19 mouse cellular contexts compared by ENCODE assay signal in genomic region chr5:118363154-118363553, GRCm38 (mm10).
"Had no signal": no experiment of that assay in that cellular context is flagged by ENCODE, and none has a peak within 500 bp of the region (broad histone marks: within the 10 kb centered on the region; RNA-seq: fewer than 3 reads in every experiment).

No protein-coding gene starts in this region.

- H3K27ac ChIP-seq: liver, embryonic 13.5 days; liver, embryonic 15.5 days; lung, embryonic 15.5 days; macrophage; midbrain, embryonic 13.5 days; midbrain, embryonic 15.5 days; neural tube, embryonic 13.5 days; neural tube, embryonic 15.5 days had no signal

- ATAC-seq: liver, postnatal 0 days; midbrain, embryonic 13.5 days; midbrain, embryonic 15.5 days had no signal

- H3K36me3 ChIP-seq: liver, embryonic 13.5 days; liver, embryonic 15.5 days; lung, embryonic 15.5 days; midbrain, embryonic 13.5 days; midbrain, embryonic 15.5 days; neural tube, embryonic 13.5 days; neural tube, embryonic 15.5 days had no signal

- H3K27me3 ChIP-seq: lung, embryonic 15.5 days; midbrain, embryonic 15.5 days; neural tube, embryonic 15.5 days had no signal

- H3K4me2 ChIP-seq: liver, embryonic 13.5 days; liver, embryonic 15.5 days; lung, embryonic 15.5 days; midbrain, embryonic 11.5 days; midbrain, embryonic 13.5 days; midbrain, embryonic 15.5 days; neural tube, embryonic 13.5 days; neural tube, embryonic 15.5 days had no signal

- H3K9ac ChIP-seq: liver, embryonic 13.5 days; liver, embryonic 15.5 days; liver, postnatal 0 days; lung, embryonic 15.5 days; midbrain, embryonic 13.5 days; midbrain, embryonic 15.5 days; neural tube, embryonic 13.5 days; neural tube, embryonic 15.5 days had no signal

- H3K4me1 ChIP-seq: midbrain, embryonic 13.5 days; midbrain, embryonic 15.5 days had no signal

- DNase-seq: liver, embryonic 13.5 days; liver, postnatal 0 days; retina, postnatal 1 day; right cerebral cortex, adult 18-20 months; right cerebral cortex, postnatal 25 days; right cerebral cortex, postnatal 4 days; spleen, adult 18-20 months; thymus, adult 18-20 months; thymus, postnatal 14 days; thymus, postnatal 36 days had no signal

- H3K4me3 ChIP-seq: liver, embryonic 13.5 days; liver, embryonic 15.5 days; lung, embryonic 15.5 days; megakaryocyte, embryonic 14.5 days; midbrain, embryonic 13.5 days; midbrain, embryonic 15.5 days; neural tube, embryonic 13.5 days; neural tube, embryonic 15.5 days had no signal

- H3K9me3 ChIP-seq: liver, embryonic 13.5 days; liver, embryonic 15.5 days; lung, embryonic 15.5 days; megakaryocyte, embryonic 14.5 days; midbrain, embryonic 13.5 days; midbrain, embryonic 15.5 days; neural tube, embryonic 13.5 days; neural tube, embryonic 15.5 days had no signal
